Mouse (Mus musculus) liver, embryonic 14.5 days (tissue): Measurements from ENCODE around the gene Kcnj10. TPM values are rescaled to one million over a fixed set of nuclear protein-coding genes. Genes with fewer than 3 reads are reported as not detected.

ENCODE experiments used
- ATAC-seq: fragments of 200-750 bp; cut with Nextera tagmentation; 2 replicates; pipeline ENCODE4 v1.8.0; 2017; ENCODE audit warnings: moderate number of reproducible peaks, mild to moderate bottlenecking, moderate library complexity; ENCODE audit not compliant: insufficient read depth
- DNase-seq, 3 experiments: peaks; one replicate each; pipeline ENCODE4 v3.0.0-alpha.2; 2012 to 2013; ENCODE audit warnings: low read depth in 3 of 3, low spot score in 3 of 3
- H3K27ac ChIP-seq: fragments of 300-500 bp; sonication (generic); 2 replicates; pipeline ENCODE4 v1.5.1; 2014; ENCODE audit warnings: moderate library complexity, mild to moderate bottlenecking, control low read depth, inconsistent platforms
- H3K27me3 ChIP-seq: fragments of 300-500 bp; sonication (generic); 2 replicates; pipeline ENCODE4 v1.6.1; 2014; ENCODE audit warnings: mild to moderate bottlenecking, low read length, moderate library complexity; ENCODE audit not compliant: control insufficient read depth, insufficient read depth
- H3K36me3 ChIP-seq: fragments of 300-500 bp; sonication (generic); replicated peaks from 2 replicates; pipeline ENCODE4 v1.6.1; 2014; ENCODE audit warnings: low read depth; ENCODE audit not compliant: control insufficient read depth, insufficient read depth
- H3K4me1 ChIP-seq, 2 experiments: fragments of 200-500 bp in 1 of 2; fragments of 300-500 bp in 1 of 2; sonication (generic) in 1 of 2; replicated peaks; 2 replicates each; pipeline ENCODE4 v1.6.1; 2012 to 2014; ENCODE audit warnings: antibody characterized with exemption in 1 of 2, inconsistent platforms in 1 of 2, low read length in 1 of 2; ENCODE audit not compliant: control insufficient read depth in 2 of 2, insufficient read depth in 2 of 2
- H3K4me2 ChIP-seq: fragments of 300-500 bp; sonication (generic); 2 replicates; pipeline ENCODE4 v1.6.1; 2014; ENCODE audit warnings: low read depth, mild to moderate bottlenecking, control low read depth, moderate library complexity
- H3K4me3 ChIP-seq, 2 experiments: fragments of 200-500 bp in 1 of 2; fragments of 300-500 bp in 1 of 2; sonication (generic) in 1 of 2; 2 replicates each; pipeline ENCODE4 v1.5.1; 2012 to 2014; ENCODE audit warnings: low read depth in 2 of 2, low read length in 2 of 2, mild to moderate bottlenecking in 2 of 2, control low read depth in 1 of 2, inconsistent platforms in 1 of 2, moderate library complexity in 1 of 2; ENCODE audit not compliant: insufficient read depth in 1 of 2
- H3K9ac ChIP-seq: fragments of 300-500 bp; sonication (generic); replicated peaks from 2 replicates; pipeline ENCODE4 v1.6.1; 2014; ENCODE audit warnings: mild to moderate bottlenecking, control low read depth, moderate library complexity
- H3K9me3 ChIP-seq: fragments of 300-500 bp; sonication (generic); 2 replicates; pipeline ENCODE4 v1.6.1; 2016; ENCODE audit warnings: low read length, mixed read lengths; ENCODE audit not compliant: control insufficient read depth
- CTCF ChIP-seq: IDR thresholded peaks from 2 replicates; pipeline ENCODE4 v1.5.1; 2016; ENCODE audit warnings: antibody characterized with exemption, low read depth, control low read depth
- EP300 ChIP-seq: IDR thresholded peaks from 2 replicates; pipeline ENCODE4 v1.6.1; 2016; ENCODE audit warnings: antibody characterized with exemption, low read depth
- WGBS: fragments of 180-500 bp; shearing (Covaris S2); extraction: QIAGEN DNeasy Blood & Tissue Kit; methylation state at CpG from one replicate; pipeline ENCODE4 v1.1.7; 2014; ENCODE audit not compliant: insufficient replicate concordance; 5-methylcytosine and 5-hydroxymethylcytosine counted together
- polyA plus RNA-seq, 2 experiments: library from polyadenylated mRNA; depleted of rRNA in 1 of 2; stranded (reverse) in 1 of 2; unstranded in 1 of 2; fragments of >200 nt; fragmentation: Nextera tagmentation in 1 of 2; extraction: Ambion mirVana in 1 of 2; gene quantifications; 2 replicates each; pipeline versions ENCODE4 v1.2.1 to v1.2.3; 2012 to 2014

The Kcnj10 gene
- polyA plus RNA-seq, 2 experiments = 0.04 to 0.17 TPM

DNA sequence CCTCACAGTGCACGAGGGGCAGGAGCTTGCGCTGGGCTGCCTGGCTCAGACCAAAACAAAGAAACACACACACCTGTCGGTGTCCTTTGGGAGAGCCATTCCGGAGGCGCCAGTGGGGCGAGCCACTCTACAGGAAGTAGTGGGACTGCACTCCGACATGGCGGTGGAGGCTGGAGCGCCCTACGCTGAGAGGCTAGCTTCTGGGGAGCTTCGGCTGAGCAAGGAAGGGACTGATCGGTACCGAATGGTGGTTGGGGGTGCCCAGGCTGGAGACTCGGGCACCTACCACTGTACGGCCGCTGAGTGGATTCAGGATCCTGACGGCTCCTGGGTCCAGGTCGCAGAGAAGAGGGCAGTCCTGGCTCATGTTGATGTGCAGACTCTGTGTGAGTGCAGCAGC lies 23.6 kb upstream of the Kcnj10 start:
- ATAC-seq (no peak), DNase-seq (no peak)
- 80% methylated on average over 18 of the region's 18 CpGs for WGBS

DNA sequence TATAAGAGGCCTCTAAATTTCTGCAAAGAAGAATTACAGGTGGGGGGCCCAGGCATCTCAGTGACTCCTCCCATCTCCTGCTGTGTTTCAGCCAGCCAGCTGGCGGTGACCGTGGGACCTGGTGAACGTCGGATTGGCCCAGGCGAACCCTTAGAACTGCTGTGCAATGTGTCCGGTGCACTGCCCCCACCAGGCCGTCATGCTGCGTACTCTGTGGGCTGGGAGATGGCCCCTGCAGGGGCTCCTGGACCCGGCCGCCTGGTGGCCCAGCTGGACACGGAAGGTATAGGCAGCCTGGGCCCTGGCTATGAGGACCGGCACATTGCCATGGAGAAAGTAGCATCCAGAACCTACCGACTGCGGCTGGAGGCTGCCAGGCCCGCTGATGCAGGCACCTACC lies 23.1 kb upstream of the Kcnj10 start:
- WGBS = 71% methylated on average over 15 of the region's 15 CpGs
- H3K27ac ChIP-seq = no peak overlapping the region
- no peaks in the 10 kb centered on the region; the same call in 1 of the 2 replicates for H3K36me3 ChIP-seq
- no peak for TF ChIP-seq EP300
- no peak for TF ChIP-seq CTCF
- no peak for DNase-seq
- no peaks in the 10 kb centered on the region for H3K9me3 ChIP-seq
- ATAC-seq = no peak
- H3K9ac ChIP-seq = no peak overlapping the region
- peaks cover 0 to 4% of the 10 kb centered on the region in 2 experiments; a peak in 2 of 4 replicates for H3K4me1 ChIP-seq
- H3K4me2 ChIP-seq = no peak overlapping the region
- H3K4me3 ChIP-seq = no peak overlapping the region
- no peaks in the 10 kb centered on the region for H3K27me3 ChIP-seq

More for the DNA sequence above, 23.6 kb upstream of the Kcnj10 start:
- TF ChIP-seq CTCF (no peak), EP300 (no peak)
- Histone ChIP-seq H3K4me3 (no peak overlapping the region), H3K4me2 (no peak overlapping the region), H3K9ac (no peak overlapping the region), H3K27me3 (no peaks in the 10 kb centered on the region), H3K4me1 (peaks cover 0 to 7% of the 10 kb centered on the region in 2 experiments; a peak in 2 of 4 replicates), H3K9me3 (no peaks in the 10 kb centered on the region), H3K36me3 (no peaks in the 10 kb centered on the region; the same call in 1 of the 2 replicates), H3K27ac (no peak overlapping the region)

DNA sequence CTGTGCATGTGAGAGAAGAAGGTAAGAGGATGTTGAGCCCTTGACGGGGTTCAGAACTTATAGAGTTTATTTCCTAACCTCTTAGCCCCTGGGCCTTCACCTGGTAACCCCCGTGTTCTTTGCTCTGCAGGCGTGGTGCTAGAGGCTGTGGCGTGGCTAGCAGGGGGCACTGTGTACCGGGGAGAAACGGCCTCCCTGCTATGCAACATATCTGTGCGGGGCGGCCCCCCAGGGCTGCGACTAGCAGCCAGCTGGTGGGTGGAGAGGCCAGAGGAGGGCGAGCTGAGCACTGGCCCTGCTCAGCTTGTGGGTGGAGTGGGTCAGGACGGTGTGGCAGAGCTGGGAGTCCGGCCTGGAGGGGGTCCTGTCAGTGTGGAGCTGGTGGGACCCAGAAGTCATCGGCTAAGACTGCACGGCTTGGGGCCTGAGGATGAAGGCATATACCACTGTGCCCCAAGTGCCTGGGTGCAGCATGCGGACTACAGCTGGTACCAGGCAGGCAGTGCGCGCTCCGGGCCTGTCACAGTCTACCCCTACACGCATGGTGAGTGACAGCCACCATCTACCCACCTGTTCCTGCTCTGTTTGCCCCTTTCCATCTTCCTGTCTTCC lies 22.5 kb upstream of the Kcnj10 start:
- ATAC-seq = no peak
- H3K9me3 ChIP-seq = no peaks in the 10 kb centered on the region
- no peak overlapping the region for H3K4me3 ChIP-seq
- no peak overlapping the region for H3K9ac ChIP-seq
- DNase-seq = no peak
- H3K4me2 ChIP-seq = no peak overlapping the region
- H3K27me3 ChIP-seq = no peaks in the 10 kb centered on the region
- TF ChIP-seq EP300 (no peak), CTCF (no peak)
- H3K36me3 ChIP-seq = no peaks in the 10 kb centered on the region; the same call in 1 of the 2 replicates
- 77% methylated on average over 19 of the region's 19 CpGs for WGBS
- no peak overlapping the region for H3K27ac ChIP-seq
- H3K4me1 ChIP-seq = no peaks in the 10 kb centered on the region

DNA sequence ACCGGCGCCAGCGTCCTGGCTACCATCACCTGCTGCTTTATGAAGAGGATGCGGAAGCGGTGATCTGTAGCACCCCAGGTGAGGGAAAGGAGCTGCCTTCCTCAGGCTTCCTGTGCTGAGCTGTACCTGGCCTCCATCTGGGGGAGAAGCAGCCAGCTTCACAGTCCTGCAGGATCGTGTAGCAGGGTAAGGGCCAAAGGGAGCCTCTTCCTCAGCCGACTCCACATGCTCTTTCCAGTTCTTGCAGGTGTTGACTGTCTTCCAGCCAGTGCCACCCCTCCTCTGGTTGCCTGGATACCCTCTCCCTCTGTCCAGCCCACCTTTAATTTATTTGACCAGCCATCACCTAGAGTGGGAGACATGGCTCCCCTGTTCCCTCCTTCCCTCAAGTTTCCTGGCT lies 21.7 kb upstream of the Kcnj10 start:
- Histone ChIP-seq H3K4me3 (no peak overlapping the region), H3K9ac (no peak overlapping the region), H3K27ac (no peak overlapping the region), H3K36me3 (no peaks in the 10 kb centered on the region; the same call in 1 of the 2 replicates), H3K27me3 (no peaks in the 10 kb centered on the region), H3K4me2 (no peak overlapping the region), H3K9me3 (no peaks in the 10 kb centered on the region), H3K4me1 (no peaks in the 10 kb centered on the region)
- WGBS = 85% methylated on average over 7 of the region's 7 CpGs
- no peak for DNase-seq
- TF ChIP-seq CTCF = no peak
- no peak for TF ChIP-seq EP300
- ATAC-seq = no peak

DNA sequence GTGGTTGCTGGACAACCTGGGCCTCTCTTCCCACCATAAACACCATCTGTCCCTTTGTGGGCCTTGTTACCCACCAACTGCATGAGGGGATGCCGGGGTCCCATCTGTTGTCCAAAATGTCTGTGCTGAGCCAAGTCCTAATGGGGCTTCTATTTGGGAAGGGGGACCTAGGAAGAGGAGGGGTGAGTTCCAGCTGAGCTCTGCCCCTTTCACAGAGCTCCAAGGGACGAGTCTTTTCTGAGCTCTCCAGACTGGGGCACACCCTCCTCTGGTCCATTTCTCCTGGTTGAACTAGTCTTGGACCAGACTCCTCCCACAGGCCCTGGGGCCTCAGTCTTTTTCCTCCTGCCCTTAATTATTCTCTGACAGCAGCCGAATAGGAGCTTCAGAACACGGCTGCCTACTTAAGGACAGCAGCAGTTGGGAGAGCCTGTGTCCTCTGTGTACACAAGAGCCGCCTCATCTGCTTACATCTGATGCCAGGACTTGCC lies 21.0 kb upstream of the Kcnj10 start:
- H3K4me1 ChIP-seq = no peaks in the 10 kb centered on the region
- WGBS = 52% methylated on average over 5 of the region's 5 CpGs

More for the DNA sequence above, 21.0 kb upstream of the Kcnj10 start:
- Histone ChIP-seq H3K9me3 (no peaks in the 10 kb centered on the region), H3K9ac (no peak overlapping the region), H3K4me3 (no peak overlapping the region), H3K27ac (no peak overlapping the region), H3K4me2 (no peak overlapping the region), H3K27me3 (peaks cover 2% of the 10 kb centered on the region), H3K36me3 (no peaks in the 10 kb centered on the region; the same call in 1 of the 2 replicates)
- TF ChIP-seq EP300 (no peak), CTCF (no peak)
- DNase-seq (no peak), ATAC-seq (no peak)
